In genomic region chr3:135713016-135713950, GRCm38 (mm10) we compare ENCODE assay signal across 9 mouse cellular contexts. TPM values are rescaled to one million over a fixed set of nuclear protein-coding genes. Genes with fewer than 3 reads are reported as not detected.
DNase-seq lines count a peak whose midpoint lies in the region; ATAC-seq lines count a peak whose summit lies in the region.
"Had no signal": no experiment of that assay in that cellular context is flagged by ENCODE, and none has a peak within 500 bp of the region (broad histone marks: within the 10 kb centered on the region; RNA-seq: fewer than 3 reads in every experiment).

No protein-coding gene starts in this region.

- H3K27me3 ChIP-seq in hindbrain, embryonic 14.5 days (ENCODE audit: control insufficient read depth, insufficient read depth, low read length): no peaks in the 10 kb centered on the region
- H3K27me3 ChIP-seq in hindbrain, embryonic 16.5 days (replicated peaks; ENCODE audit: control insufficient read depth, insufficient read depth, low read length): no peaks in the 10 kb centered on the region
- no peaks in the 10 kb centered on the region for H3K27me3 ChIP-seq in splenic B cell, adult 2 months (ENCODE audit: control insufficient read depth, insufficient read depth, low read length, poor library complexity, severe bottlenecking)
- H3K27me3 ChIP-seq: neural tube, embryonic 12.5 days had no signal

- H3K4me3 ChIP-seq in hindbrain, embryonic 14.5 days (replicated peaks; ENCODE audit: low read length): no peak overlapping the region
- no peak overlapping the region for H3K4me3 ChIP-seq in hindbrain, embryonic 16.5 days (ENCODE audit: low read length)
- H3K4me3 ChIP-seq: neural tube, embryonic 12.5 days had no signal

- ATAC-seq in hindbrain, embryonic 14.5 days (ENCODE audit: low FRiP score): no peak
- ATAC-seq in hindbrain, embryonic 16.5 days: no peak

- no peak overlapping the region for H3K4me2 ChIP-seq in hindbrain, embryonic 14.5 days (replicated peaks)
- no peak overlapping the region for H3K4me2 ChIP-seq in hindbrain, embryonic 16.5 days (ENCODE audit: low read length)
- H3K4me2 ChIP-seq: neural tube, embryonic 12.5 days had no signal

- DNase-seq in hindbrain, embryonic 14.5 days (ENCODE audit: low spot score): peak; percentile 69
- peak; percentile 36 for DNase-seq in thymus, postnatal 0 days (ENCODE audit: low spot score)
- no peak for DNase-seq in thymus, postnatal 36 days
- peak; percentile 58 for DNase-seq in brain, adult 2 months (ENCODE audit: low read depth, low spot score)
- peak; percentile 60 for DNase-seq in splenic B cell, adult 2 months (ENCODE audit: low read depth, low spot score)
- no peak for DNase-seq in adrenal gland, adult 2 months
- DNase-seq: left cerebral cortex, postnatal 4 days had no signal

- H3K36me3 ChIP-seq in hindbrain, embryonic 14.5 days (replicated peaks; ENCODE audit: control insufficient read depth, insufficient read depth): no peaks in the 10 kb centered on the region
- no peaks in the 10 kb centered on the region for H3K36me3 ChIP-seq in hindbrain, embryonic 16.5 days (ENCODE audit: control insufficient read depth, insufficient read depth, low read length)
- H3K36me3 ChIP-seq in splenic B cell, adult 2 months (ENCODE audit: control insufficient read depth, insufficient read depth, low read length, poor library complexity, severe bottlenecking): no peaks in the 10 kb centered on the region
- H3K36me3 ChIP-seq: neural tube, embryonic 12.5 days had no signal

- H3K27ac ChIP-seq in hindbrain, embryonic 14.5 days: no peak overlapping the region
- H3K27ac ChIP-seq in hindbrain, embryonic 16.5 days (ENCODE audit: low read depth, low read length): no peak overlapping the region
- H3K27ac ChIP-seq: neural tube, embryonic 12.5 days had no signal

- H3K4me1 ChIP-seq in hindbrain, embryonic 14.5 days (replicated peaks; ENCODE audit: control insufficient read depth, insufficient read depth, low read length): no peaks in the 10 kb centered on the region
- H3K4me1 ChIP-seq in hindbrain, embryonic 16.5 days (ENCODE audit: control insufficient read depth, insufficient read depth, low read depth, low read length): no peaks in the 10 kb centered on the region
- H3K4me1 ChIP-seq: neural tube, embryonic 12.5 days had no signal

- WGBS in hindbrain, embryonic 14.5 days: 54% methylated on average over 4 of the region's 4 CpGs
- 36% methylated on average over 4 of the region's 4 CpGs for WGBS in hindbrain, embryonic 16.5 days

- no peaks in the 10 kb centered on the region for H3K9me3 ChIP-seq in hindbrain, embryonic 14.5 days (ENCODE audit: control insufficient read depth, low read length)
- no peaks in the 10 kb centered on the region for H3K9me3 ChIP-seq in hindbrain, embryonic 16.5 days (ENCODE audit: control insufficient read depth, low read length)
- H3K9me3 ChIP-seq: neural tube, embryonic 12.5 days had no signal

- H3K9ac ChIP-seq in hindbrain, embryonic 14.5 days: no peak overlapping the region
- no peak overlapping the region for H3K9ac ChIP-seq in hindbrain, embryonic 16.5 days (ENCODE audit: low read depth, low read length)
- H3K9ac ChIP-seq: neural tube, embryonic 12.5 days had no signal

RNA-seq across cellular contexts. Expression of gene Nfkb1, which starts 21.9 kb away (rescaled TPM):
- 9.1 and 10.2 TPM in 2 replicates for polyA plus RNA-seq in hindbrain, embryonic 14.5 days (2014; fragmentation: Nextera tagmentation; extraction: Ambion mirVana)
- polyA plus RNA-seq in hindbrain, embryonic 16.5 days (2015; fragmentation: Nextera tagmentation; extraction: Ambion mirVana): 7.5 and 7.8 TPM in 2 replicates
- polyA plus RNA-seq in thymus, postnatal 0 days (2015; fragmentation: Nextera tagmentation; extraction: Ambion mirVana): 50.9 and 54.3 TPM in 2 replicates
- 10 to 100 TPM; 44.2 to 55.6 TPM for total RNA-seq in adrenal gland, adult 2 months (2021)
- polyA plus RNA-seq in adrenal gland, adult 2 months (2012; rRNA removed): 51.6 and 58.1 TPM in 2 replicates

Comparison
In these comparisons a context has a peak if more than half of its experiments do, and no peak if none do; other contexts are left out.
1. DNase-seq: peak in hindbrain, embryonic 14.5 days (single experiment), thymus, postnatal 0 days (single experiment), brain, adult 2 months (single experiment) and splenic B cell, adult 2 months (single experiment); none in thymus, postnatal 36 days (0 of 2) and adrenal gland, adult 2 months (single experiment).